Mouse (Mus musculus): ENCODE measurements around the gene Vegfd. TPM values are rescaled to one million over a fixed set of nuclear protein-coding genes. Genes with fewer than 3 reads are reported as not detected.
A peak's percentile ranks its signal among the peaks of the same experiment; 100 is the strongest.

The Vegfd gene
- total RNA-seq, 1 experiment from 2014 or later, result 52.7 TPM

GRCm38 (mm10) chrX:164419955-164420354 is 46.8 kb downstream of the Vegfd start:
- no peak for DNase-seq

DNA sequence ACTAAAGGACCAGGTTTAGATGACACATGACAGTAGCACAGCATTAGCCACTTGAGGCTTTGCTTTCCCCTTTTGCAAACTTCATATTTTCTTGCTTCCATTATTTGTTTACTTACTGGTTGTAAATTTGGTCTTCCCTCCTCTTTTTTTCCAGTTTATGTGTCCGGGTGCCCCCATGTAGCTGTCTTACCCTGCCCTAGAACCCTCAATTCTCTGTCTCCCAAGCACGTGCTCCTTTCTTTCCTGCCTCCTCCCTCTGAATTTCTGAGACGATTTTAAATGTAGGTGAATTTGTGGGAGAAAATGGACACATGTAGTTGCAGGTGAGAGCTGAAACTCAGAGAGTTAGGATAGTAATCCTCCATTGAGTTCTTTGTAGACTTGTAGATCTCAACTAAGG is 47.3 kb downstream of the Vegfd start:
- no peak for DNase-seq

DNA sequence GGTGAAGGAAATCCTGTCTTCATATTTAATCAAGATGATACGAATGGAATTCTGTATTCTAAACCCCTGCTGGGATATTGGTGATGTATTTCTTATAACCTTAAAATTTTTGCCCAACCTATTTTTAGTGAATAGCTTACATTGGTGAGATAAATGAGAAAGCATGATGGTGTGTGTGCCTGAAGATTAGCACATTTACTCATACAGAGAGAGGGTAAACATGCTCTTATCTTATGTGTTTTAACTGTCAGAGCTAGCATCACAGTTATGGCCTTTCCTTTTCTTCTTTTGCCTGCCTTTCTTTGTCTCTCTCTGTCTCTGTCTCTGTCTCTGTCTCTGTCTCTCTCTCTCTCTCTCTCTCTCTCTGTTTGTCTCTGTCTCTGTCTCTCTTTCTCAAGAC is 51.6 kb downstream of the Vegfd start:
- DNase-seq, result no peak

DNA sequence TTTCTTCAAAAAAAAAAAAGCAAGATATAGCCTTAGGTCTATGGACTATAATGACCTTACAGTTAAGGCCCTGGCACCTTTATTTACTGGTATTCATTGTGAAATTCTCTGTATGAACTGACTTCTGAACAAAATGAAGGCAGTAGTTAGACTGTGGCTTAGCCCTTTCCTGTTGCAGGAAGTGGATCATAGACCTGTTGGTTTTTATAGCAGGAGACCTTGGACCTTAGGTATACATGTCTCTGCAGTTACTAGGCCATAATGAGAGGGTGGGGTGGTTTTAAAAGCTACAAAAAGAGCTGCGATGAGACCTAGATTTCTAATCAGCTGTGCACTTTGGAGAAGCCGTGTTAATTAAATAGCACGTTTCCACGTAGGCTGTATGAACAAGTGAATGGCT is 54.1 kb downstream of the Vegfd start:
- no peak for DNase-seq

DNA sequence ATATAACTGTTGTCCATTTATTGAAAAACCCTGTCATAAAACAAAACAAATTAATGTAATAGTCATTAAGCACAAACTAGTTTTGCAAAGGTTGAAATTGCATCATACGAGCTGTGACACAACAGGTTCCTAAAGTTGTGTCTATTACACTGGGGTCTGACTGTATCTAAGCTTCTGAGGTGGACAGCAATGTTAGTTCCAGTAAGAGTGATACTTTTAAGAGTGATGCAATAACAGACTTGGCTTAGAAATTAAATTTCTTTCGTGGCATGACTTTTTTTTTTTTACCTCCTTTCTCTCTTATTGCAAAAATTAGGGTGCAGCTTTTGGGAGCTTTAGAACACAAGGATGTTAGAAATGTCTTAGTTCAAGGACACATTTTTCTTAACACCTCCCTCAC is 55.0 kb downstream of the Vegfd start:
- DNase-seq, result no peak

DNA sequence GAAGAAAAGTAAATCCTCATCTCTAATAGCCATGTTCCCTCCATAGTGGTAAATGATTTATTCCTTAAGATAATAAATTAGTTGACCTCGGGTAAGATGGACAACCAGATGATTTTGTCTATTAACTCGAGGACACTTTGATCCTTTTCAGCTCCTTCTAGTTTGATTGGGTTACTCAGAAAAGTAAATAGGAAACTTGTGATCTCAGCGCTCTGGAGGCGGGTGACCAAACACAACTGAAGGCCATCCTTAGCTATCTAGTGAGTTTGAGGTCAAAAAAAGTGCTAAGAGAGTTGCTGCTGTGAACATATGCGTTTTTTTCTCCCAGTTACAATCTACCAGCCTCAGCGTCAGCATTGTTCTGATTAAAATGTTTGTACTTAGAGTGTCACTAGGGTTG is 57.4 kb downstream of the Vegfd start:
- no peak for DNase-seq

DNA sequence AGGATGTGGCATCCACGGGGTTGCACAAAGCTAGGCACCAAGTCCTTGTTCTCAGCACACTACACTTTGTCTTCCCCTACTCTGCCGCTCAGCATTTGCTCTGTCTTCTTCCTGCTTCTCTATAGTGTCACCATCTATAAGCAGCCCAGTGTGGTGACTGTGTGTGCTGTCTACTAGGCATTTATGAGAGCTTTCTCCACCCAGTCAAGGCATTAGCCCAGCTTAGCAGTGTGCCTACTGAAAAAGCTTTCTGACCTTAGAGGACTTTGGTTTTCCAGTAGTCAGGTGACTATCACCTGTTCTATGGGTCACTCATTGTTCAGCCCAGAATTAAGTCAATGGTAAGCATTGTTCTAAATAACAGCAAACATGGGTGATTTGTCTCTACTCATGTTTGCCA is 58.0 kb downstream of the Vegfd start:
- DNase-seq, result no peak

DNA sequence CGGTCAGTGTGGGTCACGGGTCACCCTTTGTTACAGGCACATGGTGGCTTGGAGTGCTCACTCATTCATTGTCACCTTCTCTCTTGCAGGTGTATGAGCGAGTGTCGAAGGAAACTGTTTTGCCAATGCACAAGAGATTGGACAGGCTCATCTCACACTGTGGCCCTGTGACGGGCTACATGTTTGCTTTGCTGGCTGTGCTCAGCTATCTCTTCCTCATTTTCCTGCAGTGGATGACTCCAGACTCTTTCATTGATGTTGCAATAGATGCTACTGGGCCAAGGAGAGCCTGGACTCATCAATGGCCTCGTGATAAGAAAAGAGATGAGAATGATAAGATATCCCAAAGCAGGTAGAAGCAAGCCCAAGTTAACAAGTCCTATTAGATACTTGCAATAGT is 58.4 kb downstream of the Vegfd start:
- no peak for DNase-seq

DNA sequence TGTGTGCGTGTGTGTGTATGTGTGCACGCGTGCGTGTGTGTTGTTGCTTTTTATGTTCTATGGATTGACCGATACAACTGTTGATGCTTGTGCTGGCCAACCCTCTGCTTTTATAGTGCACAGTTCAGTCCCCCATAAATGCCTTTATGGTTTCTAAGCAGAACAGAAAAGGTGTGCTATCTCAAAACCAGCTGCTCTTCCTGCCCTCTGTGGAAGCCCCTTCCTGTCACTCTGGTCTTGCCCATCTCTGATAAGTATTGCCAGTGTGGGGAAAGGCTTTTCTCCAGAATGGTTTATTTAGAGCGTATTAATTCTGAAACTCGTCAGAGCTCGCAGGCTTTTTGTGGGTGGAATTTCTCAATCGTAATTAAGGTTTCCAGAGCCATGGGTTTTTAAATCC is 59.5 kb downstream of the Vegfd start:
- no peak for DNase-seq

- no peak for DNase-seq
These were observed 63.5 kb downstream of the Vegfd start, which contains the start of gene Asb11 for GRCm38 (mm10) chrX:164436709-164437108. Gene Asb11 (plus strand): TSS chrX:164436994.

DNA sequence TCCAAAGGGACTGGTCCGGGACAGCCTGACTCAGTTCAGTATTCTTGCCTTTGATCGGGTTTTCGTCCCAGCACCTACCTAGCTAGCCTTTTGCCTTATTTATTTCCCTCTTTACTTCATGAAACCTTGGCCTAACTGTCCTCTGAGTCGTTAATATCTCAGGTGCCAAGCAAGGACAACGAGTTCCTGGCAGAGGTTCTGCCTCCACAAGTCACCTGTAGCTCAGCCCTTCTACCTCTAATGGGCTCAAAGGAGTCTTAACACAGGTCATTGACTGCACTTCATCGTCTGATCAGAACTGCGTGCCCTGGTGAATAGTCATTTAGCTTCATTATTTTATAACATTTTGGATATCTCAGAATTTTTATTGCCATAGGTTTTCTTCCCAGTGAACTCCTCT is 66.3 kb downstream of the Vegfd start:
- no peak for DNase-seq

DNA sequence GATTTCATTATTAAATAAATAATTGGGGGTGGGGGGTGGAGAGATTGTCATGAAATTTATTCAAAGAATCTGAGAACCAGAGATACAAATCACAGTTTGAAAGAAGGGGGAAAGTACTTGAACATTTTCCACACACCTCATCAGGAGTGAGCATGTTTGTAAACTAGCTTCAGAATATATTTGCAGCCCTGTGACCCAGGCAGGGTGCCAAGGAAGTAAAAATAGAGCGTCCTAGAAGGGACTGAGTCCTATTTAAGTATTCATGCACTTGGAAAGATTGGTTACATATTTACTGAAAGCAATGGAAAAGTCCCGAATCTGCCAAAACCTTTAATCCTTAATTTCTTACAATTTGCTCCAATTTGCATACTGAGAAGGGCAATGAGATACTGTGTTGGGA is 67.0 kb downstream of the Vegfd start:
- peak; percentile 13 for DNase-seq

GRCm38 (mm10) chrX:164440703-164441102 is 67.5 kb downstream of the Vegfd start:
- no peak for DNase-seq

GRCm38 (mm10) chrX:164441306-164441705 is 68.1 kb downstream of the Vegfd start:
- peak; percentile 14 for DNase-seq

GRCm38 (mm10) chrX:164445601-164446000 is 72.4 kb downstream of the Vegfd start:
- no peak for DNase-seq

- DNase-seq, result no peak
These were observed 73.0 kb downstream of the Vegfd start for GRCm38 (mm10) chrX:164446106-164446551.

DNA sequence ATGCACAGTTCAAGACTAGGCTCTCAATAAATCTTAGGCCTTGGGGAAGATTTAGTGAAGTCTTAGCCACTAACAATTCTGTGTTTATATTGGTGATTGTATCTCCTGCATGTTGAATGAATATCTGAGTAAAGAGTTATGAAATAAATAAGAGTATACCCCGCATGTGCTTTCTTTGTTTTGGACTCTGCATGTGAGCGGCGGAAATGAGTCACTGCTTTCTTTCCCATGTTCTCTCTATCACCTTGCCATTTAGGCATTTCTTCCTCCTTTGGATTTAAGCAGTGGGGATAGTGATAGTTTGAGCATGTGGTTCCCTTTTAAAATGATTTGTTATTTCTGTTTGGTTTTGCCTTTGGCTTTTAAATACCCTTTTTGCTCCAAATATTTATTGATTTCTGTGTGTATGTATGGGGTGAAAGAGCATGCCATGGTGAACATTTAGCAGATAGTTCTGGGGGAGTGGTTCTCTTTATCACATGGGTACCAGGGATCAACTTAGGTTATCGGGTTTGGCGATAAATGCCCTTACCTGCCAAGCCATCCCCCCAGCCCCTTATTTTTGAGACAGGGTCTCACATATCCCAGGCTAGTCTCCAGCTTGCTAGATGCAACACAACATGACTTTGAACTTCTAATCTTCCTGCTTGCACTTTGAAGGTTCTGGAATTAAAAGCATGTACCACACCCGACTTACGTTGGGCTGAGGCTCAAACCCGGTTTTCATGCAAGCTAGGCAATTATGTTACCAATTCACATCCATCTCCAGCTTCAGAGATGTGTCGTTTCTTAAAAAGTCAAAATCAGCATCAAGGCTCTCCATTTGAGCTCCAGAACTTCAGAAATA is 73.9 kb downstream of the Vegfd start:
- no peak for DNase-seq

DNA sequence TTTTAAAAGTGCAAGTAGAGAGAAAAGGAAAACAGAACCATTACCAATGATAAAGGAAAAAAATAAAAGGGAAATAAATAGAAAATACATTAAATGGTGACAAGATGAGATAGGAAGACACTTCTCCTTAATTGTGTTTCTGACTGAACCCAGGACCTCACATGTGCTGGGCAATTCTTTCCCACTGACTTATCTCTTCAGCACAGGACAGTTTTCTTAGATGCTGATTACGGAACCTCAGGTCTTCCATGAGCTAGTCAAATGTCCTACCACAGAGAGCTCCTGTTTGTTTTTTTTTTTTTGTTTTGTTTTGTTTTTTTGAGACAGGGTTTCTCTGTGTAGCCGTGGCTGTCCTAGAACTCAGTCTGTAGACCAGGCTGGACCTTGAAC is 74.5 kb downstream of the Vegfd start:
- no peak for DNase-seq

DNA sequence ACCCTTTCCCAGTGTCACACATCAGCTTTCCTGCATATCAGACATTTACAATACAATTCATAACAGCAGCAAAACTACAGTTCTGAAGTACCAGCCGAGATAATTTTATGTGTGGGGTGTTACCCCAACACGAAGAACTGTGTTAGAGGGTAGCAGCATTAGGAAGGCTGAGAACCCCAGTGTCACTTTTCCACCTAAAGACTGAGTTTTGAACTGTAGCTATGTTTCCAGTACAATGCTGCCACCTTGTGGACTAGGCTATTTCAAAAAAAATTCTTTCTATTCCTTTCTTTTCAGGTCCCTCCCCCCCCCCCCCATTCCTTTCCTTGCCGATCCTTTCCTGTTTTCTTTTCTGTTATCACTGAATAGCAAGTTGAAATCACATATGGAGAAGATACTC is 76.0 kb downstream of the Vegfd start:
- DNase-seq, result no peak

Other genes starting within 250 kb of the Vegfd start
- gene Ace2, start 234.0 kb upstream of the Vegfd start, total RNA-seq (2021), result 10.9 and 15.9 TPM in 2 replicates
- gene Bmx, start 115.2 kb upstream of the Vegfd start, total RNA-seq (2021), result 0.30 TPM in 1 of 2 replicates, not detected in the other
- gene Pir, start 104.0 kb upstream of the Vegfd start, total RNA-seq (2021), result 3.2 and 3.6 TPM in 2 replicates
- 8.2 and 9.0 TPM in 2 replicates for gene Piga, start 46.4 kb downstream of the Vegfd start, total RNA-seq (2021)
- gene Asb11, start 63.6 kb downstream of the Vegfd start, total RNA-seq (2021), result not detected in 2 replicates
- gene Asb9, start 132.9 kb downstream of the Vegfd start, total RNA-seq (2021), result not detected in 2 replicates

All from adrenal gland, postnatal 25 days (tissue).